Mouse (Mus musculus): Measurements from ENCODE around the gene Nr1h4.

DNA sequence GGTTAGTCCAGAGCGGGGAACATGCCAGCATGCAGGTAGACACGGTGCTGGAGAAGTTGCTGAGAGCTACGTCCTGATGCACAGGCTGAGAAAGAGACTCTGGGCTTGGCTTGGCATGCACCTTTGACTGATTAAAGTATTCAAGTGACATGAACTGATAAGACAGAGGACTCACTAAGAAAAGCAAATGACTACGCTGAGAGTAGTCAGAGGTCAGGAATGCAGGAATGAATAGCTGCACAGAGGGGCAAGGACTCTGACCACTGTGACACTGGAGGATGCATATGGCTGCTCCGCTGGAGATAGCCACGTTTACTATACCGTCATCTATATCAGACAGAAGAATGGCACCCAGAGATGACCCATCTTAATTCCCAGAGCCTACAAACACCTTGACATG, 94.0 kb downstream of the Nr1h4 start:
- TF ChIP-seq CTCF (IDR thresholded peaks at IDR 0.05; ENCODE audit: control insufficient read depth, insufficient read depth, insufficient read length) (no peak), MAX (IDR thresholded peaks at IDR 0.05) (no peak), CEBPB (IDR thresholded peaks at IDR 0.05; ENCODE audit: low read depth) (no peak), USF1 (IDR thresholded peaks at IDR 0.05; ENCODE audit: low read depth) (no peak), MYOG (IDR thresholded peaks at IDR 0.05; ENCODE audit: control insufficient read depth, extremely low read depth, insufficient read length) (no peak), FOSL1 (IDR thresholded peaks at IDR 0.05; ENCODE audit: insufficient read depth, low read length, poor library complexity, severe bottlenecking) (no peak), MYOD1 (IDR thresholded peaks at IDR 0.05; ENCODE audit: control insufficient read depth, insufficient read length, low read depth) (no peak)

Measured in C2C12 (cell line).